Mouse (Mus musculus): ENCODE measurements around the gene Myoz1. TPM values are rescaled to one million over a fixed set of nuclear protein-coding genes. Genes with fewer than 3 reads are reported as not detected.

The Myoz1 gene
- not detected for polyA plus RNA-seq (2017; shearing (Covaris generic))

GRCm38 (mm10) chr14:20656361-20656760 is at the start of gene Myoz1:
Myoz1 (minus strand) TSS chr14:20656540.

DNA sequence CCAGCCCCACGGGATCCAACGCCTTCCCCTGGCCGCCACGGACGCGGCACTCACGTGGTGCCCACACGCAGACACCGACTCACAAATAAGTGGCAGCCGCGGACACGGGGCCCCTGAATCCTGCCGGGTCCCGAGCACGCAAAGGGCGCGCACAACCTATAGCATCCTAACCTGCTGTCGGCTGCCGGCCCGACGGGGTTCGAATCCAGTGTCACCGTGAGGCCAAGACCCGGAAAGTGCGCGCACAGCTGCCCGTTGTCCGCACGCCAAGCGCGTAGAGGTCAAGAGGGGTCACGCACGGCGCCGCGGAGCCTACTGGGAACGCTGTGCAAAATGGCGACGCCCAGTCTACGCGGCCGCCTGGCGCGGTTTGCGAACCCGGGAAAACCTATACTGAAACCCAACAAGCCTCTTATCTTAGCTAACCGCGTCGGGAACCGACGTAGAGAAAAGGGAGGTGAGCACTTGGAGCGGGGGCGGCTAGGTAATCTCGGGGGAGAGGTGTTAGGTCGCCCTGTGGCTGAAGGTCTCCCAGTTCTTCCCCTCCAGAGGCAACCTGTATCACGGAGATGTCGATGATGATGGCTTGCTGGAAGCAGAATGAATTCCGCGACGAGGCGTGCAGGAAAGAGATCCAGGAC is 46.5 kb upstream of the Myoz1 start, which contains the start of gene Chchd1:
Chchd1 (plus strand) TSS at position 266 of the 641 bp plus-strand sequence.

DNA sequence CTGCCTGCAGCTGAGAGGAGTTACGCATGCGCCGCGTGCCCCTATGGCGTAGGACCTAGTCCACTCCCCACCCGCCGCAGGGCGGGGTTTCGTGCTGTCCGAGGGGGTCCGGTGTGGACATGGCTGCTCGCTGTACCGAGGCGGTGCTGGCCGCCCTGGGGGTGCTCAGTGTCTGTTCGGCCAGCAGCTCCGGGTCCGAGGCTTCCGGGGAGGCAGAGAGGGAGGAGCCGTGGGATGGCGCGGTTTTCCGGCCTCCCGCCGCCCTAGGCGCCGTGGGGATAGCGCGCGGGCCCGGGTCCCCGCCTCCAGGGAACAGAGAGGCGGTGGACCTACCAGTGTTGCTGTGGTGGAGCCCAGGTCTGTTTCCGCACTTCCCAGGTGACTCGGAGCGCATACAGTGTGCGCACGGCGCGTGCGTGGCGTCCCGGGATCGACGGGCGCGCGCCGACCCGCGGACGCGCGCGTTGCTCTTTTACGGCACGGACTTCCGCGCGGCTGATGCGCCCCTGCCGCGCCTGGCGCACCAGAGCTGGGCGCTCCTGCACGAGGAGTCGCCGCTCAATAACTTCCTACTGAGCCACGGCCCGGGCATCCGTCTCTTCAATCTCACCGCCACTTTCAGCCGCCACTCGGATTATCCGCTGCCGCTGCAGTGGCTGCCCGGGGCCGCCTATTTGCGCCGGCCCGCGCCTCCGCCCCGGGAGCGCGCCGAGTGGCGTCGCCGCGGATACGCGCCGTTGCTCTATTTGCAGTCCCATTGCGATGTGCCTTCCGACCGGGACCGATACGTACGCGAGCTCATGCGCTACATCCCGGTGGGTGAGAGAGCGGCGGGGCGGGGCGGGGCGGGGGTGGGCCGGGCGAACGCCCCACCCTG is 38.8 kb upstream of the Myoz1 start, which contains the start of gene Fut11:
Fut11 (plus strand) TSS at position 85 of the 877 bp plus-strand sequence.

GRCm38 (mm10) chr14:20674064-20674833 is 17.9 kb upstream of the Myoz1 start, which contains the start of gene Sec24c:
Sec24c (plus strand) TSS chr14:20674308.

GRCm38 (mm10) chr14:20668154-20668810 is 11.9 kb upstream of the Myoz1 start, which contains the start of gene Synpo2l:
Synpo2l (minus strand) TSS chr14:20668354.

DNA sequence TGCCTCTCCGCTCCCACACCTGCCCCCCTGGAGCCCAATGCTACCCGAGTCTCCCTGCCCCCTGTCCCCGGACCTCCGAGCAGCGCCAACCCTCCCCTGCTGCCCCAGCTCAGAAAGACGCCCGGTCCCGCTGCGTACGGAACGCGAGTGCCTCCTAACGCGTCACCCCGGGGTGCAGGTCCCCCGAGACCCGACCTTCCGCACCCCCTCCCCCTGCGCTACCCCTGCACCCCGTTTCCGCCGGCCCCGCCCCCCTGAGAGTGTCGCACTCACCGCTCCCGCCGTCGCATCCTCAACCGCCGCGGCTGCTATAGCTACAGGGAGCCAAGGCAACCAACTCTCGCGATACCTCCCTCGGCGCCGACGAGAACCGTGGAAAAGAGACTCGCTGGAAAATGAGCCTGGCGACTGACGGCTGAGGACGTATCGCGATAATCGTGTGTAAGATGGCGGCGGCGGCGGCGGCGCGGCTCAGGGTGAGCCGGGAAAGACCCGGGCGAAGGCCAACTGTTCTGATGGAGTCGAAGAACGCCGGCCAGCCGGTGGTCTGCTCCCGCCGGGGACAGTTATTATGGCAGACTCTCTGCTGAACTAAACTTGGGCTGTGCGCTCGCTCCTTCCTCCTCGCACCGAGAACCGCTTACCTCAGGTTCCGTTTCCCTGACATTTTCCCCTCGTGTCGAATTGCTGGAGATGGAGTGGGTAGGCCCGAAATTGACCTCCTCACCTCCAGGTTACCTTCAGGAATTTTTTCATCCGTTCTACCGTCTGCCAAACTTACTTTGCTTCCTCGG is 15.5 kb downstream of the Myoz1 start, which contains the start of gene Usp54:
Usp54 (minus strand) TSS at position 420 of the 794 bp plus-strand sequence.

Other genes with a start within 250 kb of the Myoz1 start
- not detected for gene Cfap70, start 204.3 kb downstream of the Myoz1 start, polyA plus RNA-seq (2017; shearing (Covaris generic))
- 49.4 TPM for gene Anxa7, start 176.4 kb downstream of the Myoz1 start, polyA plus RNA-seq (2017; shearing (Covaris generic))
- gene Mss51, start 159.6 kb downstream of the Myoz1 start, polyA plus RNA-seq (2017; shearing (Covaris generic)) = 1.0 TPM
- gene Ppp3cb, start 110.0 kb downstream of the Myoz1 start, polyA plus RNA-seq (2017; shearing (Covaris generic)) = 28.4 TPM
- 3.7 TPM for gene Usp54, start 15.5 kb downstream of the Myoz1 start, polyA plus RNA-seq (2017; shearing (Covaris generic))
- gene Synpo2l, start 11.8 kb upstream of the Myoz1 start, polyA plus RNA-seq (2017; shearing (Covaris generic)) = not detected
- gene Sec24c, start 17.8 kb upstream of the Myoz1 start, polyA plus RNA-seq (2017; shearing (Covaris generic)) = 227 TPM
- gene Fut11, start 38.4 kb upstream of the Myoz1 start, polyA plus RNA-seq (2017; shearing (Covaris generic)) = 7.8 TPM
- 76.9 TPM for gene Chchd1, start 46.5 kb upstream of the Myoz1 start, polyA plus RNA-seq (2017; shearing (Covaris generic))
- gene Zswim8, start 51.0 kb upstream of the Myoz1 start, polyA plus RNA-seq (2017; shearing (Covaris generic)) = 48.0 TPM
- gene Ndst2, start 78.0 kb upstream of the Myoz1 start, polyA plus RNA-seq (2017; shearing (Covaris generic)) = 25.0 TPM
- 10.3 TPM for gene Camk2g, start 137.5 kb upstream of the Myoz1 start, polyA plus RNA-seq (2017; shearing (Covaris generic))
- gene Plau, start 180.1 kb upstream of the Myoz1 start, polyA plus RNA-seq (2017; shearing (Covaris generic)) = not detected